Mouse (Mus musculus): Measurements from ENCODE around the gene Slc5a4a. TPM values are rescaled to one million over a fixed set of nuclear protein-coding genes. Genes with fewer than 3 reads are reported as not detected.

Gene Slc5a4a
- not detected in 2 replicates for polyA plus RNA-seq (2014; fragmentation: Nextera tagmentation; extraction: Ambion mirVana)

DNA sequence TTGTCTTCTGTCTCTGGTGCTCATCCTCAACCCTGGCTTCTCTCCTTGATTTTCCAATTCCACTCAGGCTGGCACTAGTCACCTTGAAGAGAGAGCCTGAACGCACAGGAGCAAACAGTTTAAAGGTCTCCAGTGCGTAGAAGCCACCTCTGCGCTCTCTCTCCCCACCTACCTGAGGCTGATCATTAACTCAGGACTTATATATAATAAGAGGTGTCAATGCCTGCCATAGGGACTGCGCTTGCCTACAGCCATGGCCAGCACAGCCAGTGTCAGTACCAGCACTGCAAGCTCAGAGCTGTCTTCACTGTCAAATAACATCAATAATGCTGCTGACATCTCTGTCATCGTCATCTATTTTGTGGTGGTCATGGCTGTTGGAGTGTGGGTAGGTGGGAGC, at the start of gene Slc5a4a:
Gene Slc5a4a (plus strand): TSS at position 174 of the 400 bp plus-strand sequence.
- no peaks in the 10 kb centered on the region for H3K36me3 ChIP-seq (ENCODE audit: control insufficient read depth, insufficient read depth, low read length)
- H3K27ac ChIP-seq (ENCODE audit: low read depth, low read length): no peak within 1 kb of the TSS
- no peak for DNase-seq (ENCODE audit: low spot score, missing footprints)
- no peak within 1 kb of the TSS for H3K9ac ChIP-seq (ENCODE audit: low read length)
- H3K4me2 ChIP-seq: no peak within 1 kb of the TSS
- H3K4me1 ChIP-seq (ENCODE audit: control insufficient read depth, insufficient read depth, low read length): no peaks in the 10 kb centered on the region
- no peak within 1 kb of the TSS for H3K4me3 ChIP-seq (ENCODE audit: low read depth, low read length)
- no peak for ATAC-seq (ENCODE audit: low FRiP score)
- H3K9me3 ChIP-seq (ENCODE audit: control insufficient read depth, low read length): no peaks in the 10 kb centered on the region
- WGBS: 92% methylated on average over 5 of the region's 5 CpGs
- H3K27me3 ChIP-seq (ENCODE audit: control insufficient read depth, insufficient read depth, low read length): no peaks in the 10 kb centered on the region

DNA sequence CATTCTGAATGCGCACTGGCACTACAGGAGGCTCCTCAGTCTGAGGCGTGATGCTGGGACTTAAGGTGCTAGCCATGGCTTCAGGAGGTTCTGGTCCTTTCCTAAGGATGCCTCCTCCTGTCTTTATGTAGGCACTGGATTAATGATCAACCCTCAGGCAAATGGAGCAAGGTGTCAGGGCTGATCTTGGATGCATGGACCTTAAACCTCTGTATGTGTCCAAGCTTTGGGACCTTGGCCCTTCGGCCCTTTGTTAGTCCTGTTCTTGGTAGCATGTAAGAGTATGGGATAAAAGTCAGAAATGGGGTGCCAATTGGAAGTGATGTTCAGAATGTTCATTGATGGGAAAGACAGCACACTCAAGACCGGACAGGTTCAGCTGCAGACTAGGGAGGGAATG, 36.4 kb upstream of the Slc5a4a start, which contains the start of gene Slc5a4b:
Gene Slc5a4b (minus strand): TSS at position 101 of the 400 bp plus-strand sequence.
- H3K4me3 ChIP-seq (ENCODE audit: low read depth, low read length): no peak within 1 kb of the TSS
- H3K4me1 ChIP-seq (ENCODE audit: control insufficient read depth, insufficient read depth, low read length): no peaks in the 10 kb centered on the region
- no peaks in the 10 kb centered on the region for H3K36me3 ChIP-seq (ENCODE audit: control insufficient read depth, insufficient read depth, low read length)
- no peak for ATAC-seq (ENCODE audit: low FRiP score)
- no peaks in the 10 kb centered on the region for H3K27me3 ChIP-seq (ENCODE audit: control insufficient read depth, insufficient read depth, low read length)
- no peaks in the 10 kb centered on the region for H3K9me3 ChIP-seq (ENCODE audit: control insufficient read depth, low read length)
- no peak within 1 kb of the TSS for H3K27ac ChIP-seq (ENCODE audit: low read depth, low read length)
- H3K9ac ChIP-seq (ENCODE audit: low read length): no peak within 1 kb of the TSS
- WGBS: 89% methylated on average over 4 of the region's 4 CpGs
- H3K4me2 ChIP-seq: no peak within 1 kb of the TSS
- no peak for DNase-seq (ENCODE audit: low spot score, missing footprints)

DNA sequence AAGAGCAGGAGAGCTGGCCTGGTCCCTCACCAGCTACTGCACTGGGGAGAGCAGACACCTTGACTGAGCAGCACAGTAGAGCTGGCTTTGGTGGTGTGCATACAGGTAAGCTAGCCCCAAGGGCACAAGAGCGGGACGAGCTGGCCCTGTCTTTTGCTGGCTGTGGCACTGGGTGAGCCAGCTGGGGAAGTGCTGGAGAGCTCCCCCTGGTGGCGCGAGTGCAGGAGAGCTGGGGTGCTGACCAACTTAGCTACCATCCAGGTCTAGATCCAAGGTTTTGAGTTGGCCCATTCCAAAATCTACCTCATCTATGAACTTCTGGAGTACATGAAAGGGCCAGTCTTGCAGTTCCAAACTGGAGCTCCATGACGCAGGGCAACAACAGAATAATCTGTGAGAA, 29.3 kb upstream of the Slc5a4a start:
- Histone ChIP-seq H3K4me3 (ENCODE audit: low read depth, low read length) (no peak overlapping the region), H3K36me3 (ENCODE audit: control insufficient read depth, insufficient read depth, low read length) (no peaks in the 10 kb centered on the region), H3K4me2 (no peak overlapping the region), H3K27me3 (ENCODE audit: control insufficient read depth, insufficient read depth, low read length) (no peaks in the 10 kb centered on the region), H3K9me3 (ENCODE audit: control insufficient read depth, low read length) (no peaks in the 10 kb centered on the region), H3K4me1 (ENCODE audit: control insufficient read depth, insufficient read depth, low read length) (no peaks in the 10 kb centered on the region), H3K9ac (ENCODE audit: low read length) (no peak overlapping the region), H3K27ac (ENCODE audit: low read depth, low read length) (no peak overlapping the region)
- ATAC-seq (ENCODE audit: low FRiP score) (no peak), DNase-seq (ENCODE audit: low spot score, missing footprints) (peak; percentile 85)
- 28% methylated on average over 5 of the region's 5 CpGs for WGBS

DNA sequence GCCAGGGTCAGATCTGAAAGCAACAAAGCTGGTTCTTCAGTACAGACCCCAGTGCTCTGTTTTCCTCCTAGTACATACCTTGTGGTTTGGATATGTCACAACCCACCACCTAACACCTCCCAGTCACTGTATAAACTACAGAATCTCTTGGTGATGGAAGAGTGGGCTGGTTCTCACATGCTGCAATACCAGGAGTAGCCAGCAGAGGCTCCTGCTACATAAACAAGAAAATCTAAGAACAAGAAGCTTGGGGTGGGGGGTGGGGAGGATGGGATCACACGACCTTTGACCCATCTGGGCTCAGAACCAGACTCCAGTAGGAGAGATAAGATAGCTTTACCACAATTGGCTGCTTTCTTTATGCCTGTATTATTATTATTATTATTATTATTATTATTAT, 28.5 kb upstream of the Slc5a4a start:
- no peak overlapping the region for H3K4me3 ChIP-seq (ENCODE audit: low read depth, low read length)
- H3K27ac ChIP-seq (ENCODE audit: low read depth, low read length): no peak overlapping the region
- H3K4me2 ChIP-seq: no peak overlapping the region
- no peaks in the 10 kb centered on the region for H3K27me3 ChIP-seq (ENCODE audit: control insufficient read depth, insufficient read depth, low read length)
- DNase-seq (ENCODE audit: low spot score, missing footprints) (no peak), ATAC-seq (ENCODE audit: low FRiP score) (no peak)
- H3K4me1 ChIP-seq (ENCODE audit: control insufficient read depth, insufficient read depth, low read length): no peaks in the 10 kb centered on the region
- no peaks in the 10 kb centered on the region for H3K36me3 ChIP-seq (ENCODE audit: control insufficient read depth, insufficient read depth, low read length)
- H3K9ac ChIP-seq (ENCODE audit: low read length): no peak overlapping the region
- H3K9me3 ChIP-seq (ENCODE audit: control insufficient read depth, low read length): no peaks in the 10 kb centered on the region
- WGBS: 25% methylated on average over 1 of the region's 1 CpGs

DNA sequence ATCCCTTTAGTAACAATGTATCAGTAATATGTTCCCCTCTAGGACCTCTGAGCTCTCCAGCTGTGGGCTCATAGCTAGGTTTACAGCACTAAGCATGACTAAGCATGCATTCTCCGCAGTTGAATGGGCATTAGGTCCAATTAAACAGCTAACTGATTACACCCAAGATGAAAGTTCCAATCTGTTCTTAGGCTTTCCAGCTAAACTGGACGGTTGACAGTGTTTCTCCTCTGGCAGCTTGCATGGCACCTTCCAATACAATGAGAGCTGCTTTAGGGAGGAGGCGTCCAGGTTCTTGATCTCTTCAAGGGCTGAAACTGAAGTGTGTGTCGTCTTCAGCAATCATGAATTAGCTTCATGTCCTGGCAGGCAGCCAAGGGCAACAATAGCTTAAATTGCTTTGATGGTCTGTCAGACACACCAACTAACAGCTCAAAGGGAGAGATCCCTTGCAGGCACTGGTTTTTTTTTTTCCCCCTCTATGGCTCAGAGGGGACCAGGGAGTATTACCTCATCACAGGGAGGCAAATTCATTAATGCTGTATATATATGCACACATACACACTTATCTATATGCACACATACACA, 27.0 kb upstream of the Slc5a4a start:
- Histone ChIP-seq H3K9ac (ENCODE audit: low read length) (no peak overlapping the region), H3K4me1 (ENCODE audit: control insufficient read depth, insufficient read depth, low read length) (no peaks in the 10 kb centered on the region), H3K4me3 (ENCODE audit: low read depth, low read length) (no peak overlapping the region), H3K4me2 (no peak overlapping the region), H3K9me3 (ENCODE audit: control insufficient read depth, low read length) (no peaks in the 10 kb centered on the region), H3K27ac (ENCODE audit: low read depth, low read length) (no peak overlapping the region), H3K27me3 (ENCODE audit: control insufficient read depth, insufficient read depth, low read length) (no peaks in the 10 kb centered on the region), H3K36me3 (ENCODE audit: control insufficient read depth, insufficient read depth, low read length) (no peaks in the 10 kb centered on the region)
- WGBS: 65% methylated on average over 4 of the region's 4 CpGs
- ATAC-seq (ENCODE audit: low FRiP score) (no peak), DNase-seq (ENCODE audit: low spot score, missing footprints) (no peak)

DNA sequence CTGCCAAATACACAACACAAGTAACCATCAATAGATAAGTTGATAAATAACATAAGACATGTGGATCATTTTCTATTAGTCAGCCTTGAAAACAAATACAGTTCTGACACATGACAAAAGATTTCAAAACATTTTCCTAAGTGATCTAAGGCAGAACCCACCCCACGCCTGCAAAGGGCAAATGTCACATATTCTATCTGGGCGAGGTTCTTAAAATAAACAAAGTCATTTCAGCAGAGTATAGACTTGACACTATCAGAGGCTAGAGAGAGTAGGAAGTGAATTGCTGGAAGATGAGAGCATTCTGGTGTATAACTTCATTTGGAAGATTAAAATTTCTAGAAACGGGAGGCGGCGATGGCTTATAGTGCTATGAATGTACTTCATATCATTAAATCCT, 25.8 kb upstream of the Slc5a4a start:
- H3K4me1 ChIP-seq (ENCODE audit: control insufficient read depth, insufficient read depth, low read length): no peaks in the 10 kb centered on the region
- 81% methylated on average over 5 of the region's 5 CpGs for WGBS
- H3K4me2 ChIP-seq: no peak overlapping the region

DNA sequence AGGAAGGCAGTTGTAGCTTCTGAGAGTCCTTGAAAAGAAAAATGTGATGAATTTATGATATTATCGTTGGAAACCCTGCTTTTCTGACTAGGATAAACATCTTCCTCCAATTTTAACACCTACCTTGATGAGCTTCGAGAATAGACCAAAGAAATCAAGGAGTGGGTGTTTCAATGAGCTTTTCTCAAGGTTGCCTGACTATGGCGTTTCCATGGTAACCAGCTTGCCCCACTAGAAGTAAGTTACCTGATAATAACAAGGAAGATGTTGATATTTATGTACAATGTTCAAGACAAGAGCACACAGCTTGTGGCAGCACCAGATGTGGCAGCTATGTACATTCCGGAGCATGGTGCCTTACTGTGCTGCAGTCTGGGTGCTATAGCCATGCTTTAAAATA, 14.7 kb upstream of the Slc5a4a start:
- H3K27ac ChIP-seq (ENCODE audit: low read depth, low read length): no peak overlapping the region
- H3K4me1 ChIP-seq (ENCODE audit: control insufficient read depth, insufficient read depth, low read length): no peaks in the 10 kb centered on the region
- H3K4me3 ChIP-seq (ENCODE audit: low read depth, low read length): no peak overlapping the region
- H3K27me3 ChIP-seq (ENCODE audit: control insufficient read depth, insufficient read depth, low read length): no peaks in the 10 kb centered on the region
- 78% methylated on average over 4 of the region's 4 CpGs for WGBS
- no peak overlapping the region for H3K4me2 ChIP-seq
- ATAC-seq (ENCODE audit: low FRiP score): no peak
- H3K36me3 ChIP-seq (ENCODE audit: control insufficient read depth, insufficient read depth, low read length): no peaks in the 10 kb centered on the region
- DNase-seq (ENCODE audit: low spot score, missing footprints): no peak
- no peaks in the 10 kb centered on the region for H3K9me3 ChIP-seq (ENCODE audit: control insufficient read depth, low read length)
- no peak overlapping the region for H3K9ac ChIP-seq (ENCODE audit: low read length)

More for the DNA sequence above, 25.8 kb upstream of the Slc5a4a start:
- Histone ChIP-seq H3K27ac (ENCODE audit: low read depth, low read length) (no peak overlapping the region), H3K9me3 (ENCODE audit: control insufficient read depth, low read length) (no peaks in the 10 kb centered on the region), H3K27me3 (ENCODE audit: control insufficient read depth, insufficient read depth, low read length) (no peaks in the 10 kb centered on the region), H3K9ac (ENCODE audit: low read length) (no peak overlapping the region), H3K4me3 (ENCODE audit: low read depth, low read length) (no peak overlapping the region), H3K36me3 (ENCODE audit: control insufficient read depth, insufficient read depth, low read length) (no peaks in the 10 kb centered on the region)
- no peak for ATAC-seq (ENCODE audit: low FRiP score)
- DNase-seq (ENCODE audit: low spot score, missing footprints): no peak

DNA sequence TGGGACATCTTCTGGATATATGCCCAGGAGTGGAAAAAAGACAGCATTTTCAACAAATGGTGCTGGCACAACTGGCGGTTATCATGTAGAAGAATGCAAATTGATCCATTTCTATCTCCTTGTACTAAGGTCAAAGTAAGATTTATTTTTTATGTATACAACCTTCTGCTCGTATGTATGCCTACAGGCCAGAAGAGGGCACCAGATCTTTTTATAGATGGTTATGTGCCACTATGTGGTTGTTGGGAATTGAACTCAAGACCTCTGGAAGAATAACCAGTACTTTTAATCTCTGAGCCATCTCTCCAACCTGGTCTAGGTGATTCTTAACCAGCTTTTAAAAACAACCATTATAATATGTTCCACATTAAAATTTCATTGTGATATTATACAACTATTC, 10.9 kb upstream of the Slc5a4a start:
- H3K9me3 ChIP-seq (ENCODE audit: control insufficient read depth, low read length): no peaks in the 10 kb centered on the region
- no peak for DNase-seq (ENCODE audit: low spot score, missing footprints)
- no peaks in the 10 kb centered on the region for H3K4me1 ChIP-seq (ENCODE audit: control insufficient read depth, insufficient read depth, low read length)
- H3K4me3 ChIP-seq (ENCODE audit: low read depth, low read length): no peak overlapping the region
- no peak overlapping the region for H3K9ac ChIP-seq (ENCODE audit: low read length)
- WGBS: 76% methylated on average over 2 of the region's 2 CpGs
- no peak for ATAC-seq (ENCODE audit: low FRiP score)
- H3K36me3 ChIP-seq (ENCODE audit: control insufficient read depth, insufficient read depth, low read length): no peaks in the 10 kb centered on the region
- no peaks in the 10 kb centered on the region for H3K27me3 ChIP-seq (ENCODE audit: control insufficient read depth, insufficient read depth, low read length)
- H3K27ac ChIP-seq (ENCODE audit: low read depth, low read length): no peak overlapping the region
- no peak overlapping the region for H3K4me2 ChIP-seq

DNA sequence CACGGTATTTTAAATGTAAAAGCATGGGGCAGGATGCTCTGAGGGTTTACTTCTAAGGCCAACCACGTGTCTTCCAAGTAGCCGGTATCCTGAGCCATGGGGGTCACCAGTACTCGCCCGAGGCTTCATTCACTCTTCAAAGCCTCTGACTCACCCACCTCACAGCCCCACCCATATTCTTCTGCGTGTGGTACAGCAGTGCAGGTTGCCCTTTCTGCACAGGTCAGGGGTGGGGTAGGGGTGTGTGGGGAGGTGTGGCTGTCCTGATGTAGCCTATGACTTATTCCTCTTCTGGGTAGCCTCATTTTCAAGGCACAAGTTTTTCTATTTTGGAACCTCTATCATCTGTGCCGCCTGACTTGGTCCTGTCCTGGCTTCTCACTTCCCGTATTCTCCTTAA, 405 bp upstream of the Slc5a4a start:
- 74% methylated on average over 8 of the region's 8 CpGs for WGBS
- no peak for DNase-seq (ENCODE audit: low spot score, missing footprints)

More for the DNA sequence above, 405 bp upstream of the Slc5a4a start:
- Histone ChIP-seq H3K4me2 (no peak overlapping the region), H3K27ac (ENCODE audit: low read depth, low read length) (no peak overlapping the region), H3K4me1 (ENCODE audit: control insufficient read depth, insufficient read depth, low read length) (no peaks in the 10 kb centered on the region), H3K27me3 (ENCODE audit: control insufficient read depth, insufficient read depth, low read length) (no peaks in the 10 kb centered on the region), H3K4me3 (ENCODE audit: low read depth, low read length) (no peak overlapping the region), H3K9me3 (ENCODE audit: control insufficient read depth, low read length) (no peaks in the 10 kb centered on the region), H3K9ac (ENCODE audit: low read length) (no peak overlapping the region), H3K36me3 (ENCODE audit: control insufficient read depth, insufficient read depth, low read length) (no peaks in the 10 kb centered on the region)
- no peak for ATAC-seq (ENCODE audit: low FRiP score)

All from midbrain, embryonic 11.5 days (tissue).